Mouse (Mus musculus) small intestine, adult 2 months (tissue): ENCODE measurements around the gene Tnfsf11. TPM values are rescaled to one million over a fixed set of nuclear protein-coding genes. Genes with fewer than 3 reads are reported as not detected.

Experiments used
- H3K27ac ChIP-seq: fragments of 200-500 bp; 2 replicates; pipeline ENCODE4 v1.5.1; 2012; ENCODE audit warnings: low read depth, low read length, control low read depth, inconsistent platforms; ENCODE audit not compliant: insufficient read depth
- H3K27me3 ChIP-seq: fragments of 200-500 bp; 2 replicates; pipeline ENCODE4 v1.6.1; 2012; ENCODE audit warnings: mild to moderate bottlenecking, moderate library complexity, low read length, inconsistent platforms; ENCODE audit not compliant: control insufficient read depth, insufficient read depth
- H3K36me3 ChIP-seq: fragments of 200-500 bp; 2 replicates; pipeline ENCODE4 v1.6.1; 2012; ENCODE audit warnings: mild to moderate bottlenecking, low read length, control low read depth, inconsistent platforms; ENCODE audit not compliant: control insufficient read depth, insufficient read depth
- H3K4me1 ChIP-seq: fragments of 200-500 bp; 2 replicates; pipeline ENCODE4 v1.6.1; 2012; ENCODE audit warnings: low read length, inconsistent platforms, mixed read lengths; ENCODE audit not compliant: control insufficient read depth, insufficient read depth, insufficient read length
- H3K4me3 ChIP-seq: fragments of 200-500 bp; 2 replicates; pipeline ENCODE4 v1.5.1; 2012; ENCODE audit warnings: low read depth, mild to moderate bottlenecking, control low read depth, inconsistent platforms, low read length, moderate library complexity
- CTCF ChIP-seq: fragments of 200-500 bp; IDR thresholded peaks from 2 replicates; pipeline ENCODE4 v1.5.1; 2012; ENCODE audit warnings: low read depth, mild to moderate bottlenecking, control low read depth, inconsistent platforms, low read length, moderate library complexity, mixed read lengths; ENCODE audit not compliant: insufficient replicate concordance, insufficient read length; ENCODE audit errors: extremely low read depth
- POLR2A ChIP-seq: fragments of 200-500 bp; IDR thresholded peaks from 2 replicates; pipeline ENCODE4 v1.6.1; 2012; ENCODE audit warnings: low read depth, mild to moderate bottlenecking, control low read depth, inconsistent platforms, low read length, moderate library complexity
- WGBS: fragments of 180-500 bp; shearing (Covaris S2); methylation state at CpG from one replicate; pipeline ENCODE4 v1.1.7; 2018; 5-methylcytosine and 5-hydroxymethylcytosine counted together
- polyA plus RNA-seq: library from polyadenylated mRNA; depleted of rRNA; stranded (reverse); fragments of >200 nt; gene quantifications from 2 replicates; pipeline ENCODE4 v1.2.3, GENCODE M21; 2012; rRNA removed

Tnfsf11 gene
- polyA plus RNA-seq, 1 experiment, result 0.38 TPM

DNA sequence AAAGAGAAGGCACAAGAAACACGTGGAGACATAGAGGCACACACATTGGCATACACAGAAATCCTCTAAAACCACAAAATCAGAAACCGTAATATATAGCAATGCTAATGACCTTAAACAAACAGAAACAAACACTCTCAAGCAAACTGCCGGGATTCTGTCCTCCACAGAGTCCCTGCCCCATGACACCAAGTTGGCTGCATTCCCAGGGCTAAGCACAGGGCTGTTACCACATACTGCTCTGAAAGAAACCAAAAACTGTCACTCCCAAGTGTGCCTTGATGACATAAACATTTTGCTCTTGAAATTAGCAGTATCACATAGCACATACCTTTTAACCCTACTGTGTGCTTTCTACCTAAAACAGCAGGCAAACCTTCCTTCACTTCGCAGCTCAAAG lies 71.7 kb downstream of the Tnfsf11 start:
- no peak overlapping the region for H3K4me3 ChIP-seq
- H3K36me3 ChIP-seq, result no peaks in the 10 kb centered on the region
- 50% methylated on average over 4 of the region's 4 CpGs for WGBS
- H3K27ac ChIP-seq, result no peak overlapping the region
- TF ChIP-seq CTCF (no peak), POLR2A (no peak)
- H3K27me3 ChIP-seq, result no peaks in the 10 kb centered on the region
- no peaks in the 10 kb centered on the region for H3K4me1 ChIP-seq

DNA sequence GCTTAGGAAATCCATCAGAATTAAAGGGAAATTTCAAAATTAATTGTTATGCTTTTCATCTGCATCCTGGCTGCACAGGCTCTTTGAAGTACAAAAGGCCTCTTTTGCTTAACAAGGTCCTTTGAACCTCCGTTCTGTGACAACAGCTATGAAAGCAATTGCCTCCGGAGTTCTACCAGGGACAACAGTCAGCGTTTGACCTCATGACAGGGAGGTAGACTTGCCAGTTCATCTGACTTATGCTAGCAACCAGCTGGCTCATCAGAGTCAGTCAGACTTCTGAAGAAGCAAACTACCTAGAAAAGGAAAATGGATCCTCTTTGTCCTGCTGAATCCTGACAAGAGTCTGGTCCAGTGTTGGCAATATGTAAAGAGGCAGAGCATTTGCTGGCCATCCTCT lies 72.5 kb downstream of the Tnfsf11 start:
- Histone ChIP-seq H3K27ac (no peak overlapping the region), H3K27me3 (no peaks in the 10 kb centered on the region), H3K4me1 (no peaks in the 10 kb centered on the region), H3K4me3 (no peak overlapping the region), H3K36me3 (no peaks in the 10 kb centered on the region)
- 64% methylated on average over 3 of the region's 3 CpGs for WGBS
- TF ChIP-seq CTCF (no peak), POLR2A (no peak)

DNA sequence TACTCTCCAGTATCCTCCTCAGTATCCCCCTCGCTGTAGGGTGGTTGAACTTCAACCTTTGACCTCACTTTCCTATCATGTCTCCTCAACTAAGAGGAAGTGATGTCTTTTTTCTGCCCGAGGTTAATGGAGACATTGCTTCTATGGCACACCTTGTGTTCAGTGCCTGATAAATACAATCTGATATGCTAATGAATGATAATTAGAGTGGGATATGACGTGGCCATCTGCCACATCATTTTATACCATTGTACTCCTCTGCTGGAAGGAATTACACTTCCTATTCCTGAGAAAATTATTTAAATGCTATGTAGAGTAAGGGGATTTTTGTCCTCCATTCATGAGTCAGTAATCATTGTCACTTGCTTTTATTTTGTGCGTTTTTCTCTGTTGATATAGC lies 78.8 kb downstream of the Tnfsf11 start:
- Histone ChIP-seq H3K4me1 (no peaks in the 10 kb centered on the region), H3K4me3 (no peak overlapping the region), H3K27ac (no peak overlapping the region), H3K27me3 (no peaks in the 10 kb centered on the region), H3K36me3 (no peaks in the 10 kb centered on the region)
- no peak for TF ChIP-seq POLR2A
- TF ChIP-seq CTCF, result no peak
- 51% methylated on average over 4 of the region's 4 CpGs for WGBS

Other genes with a start within 250 kb of the Tnfsf11 start
- not detected in 2 replicates for gene Fam216b, start 219.0 kb downstream of the Tnfsf11 start, polyA plus RNA-seq
- gene Akap11, start 228.8 kb upstream of the Tnfsf11 start, polyA plus RNA-seq, result 0.88 and 1.6 TPM in 2 replicates